Mouse (Mus musculus): ENCODE measurements around the gene Rad1. TPM values are rescaled to one million over a fixed set of nuclear protein-coding genes. Genes with fewer than 3 reads are reported as not detected.
"Not testable (repeated sequence)": the region's sequence is repeated elsewhere in the genome, so short reads cannot be mapped to it uniquely, and the experiment has no call there.

Gene Rad1
- total RNA-seq, 4 experiments from 2014 or later: 11.6 to 21.9 (median 13.7) TPM

DNA sequence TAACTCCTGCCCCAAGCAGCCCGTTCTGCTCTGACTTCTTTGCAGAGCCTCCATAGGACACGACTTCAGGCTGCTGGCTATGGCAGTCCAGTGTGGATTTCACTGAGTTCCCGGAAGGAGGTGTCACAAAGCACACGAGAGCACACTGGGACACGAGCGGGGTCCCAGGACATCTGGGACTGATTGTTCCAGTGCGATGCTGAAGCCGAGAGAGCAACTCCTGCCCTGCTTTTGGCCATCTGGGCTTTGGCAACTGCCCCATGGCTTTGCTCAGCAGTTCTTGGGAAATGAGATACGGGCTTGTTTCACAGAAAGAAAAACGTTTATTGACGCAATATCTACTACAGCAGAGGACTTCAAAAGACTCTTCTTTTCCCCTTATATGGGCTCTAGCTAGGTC is 20.3 kb downstream of the Rad1 start:
- DNase-seq (ENCODE audit: low spot score in 2 of 2): no peak

DNA sequence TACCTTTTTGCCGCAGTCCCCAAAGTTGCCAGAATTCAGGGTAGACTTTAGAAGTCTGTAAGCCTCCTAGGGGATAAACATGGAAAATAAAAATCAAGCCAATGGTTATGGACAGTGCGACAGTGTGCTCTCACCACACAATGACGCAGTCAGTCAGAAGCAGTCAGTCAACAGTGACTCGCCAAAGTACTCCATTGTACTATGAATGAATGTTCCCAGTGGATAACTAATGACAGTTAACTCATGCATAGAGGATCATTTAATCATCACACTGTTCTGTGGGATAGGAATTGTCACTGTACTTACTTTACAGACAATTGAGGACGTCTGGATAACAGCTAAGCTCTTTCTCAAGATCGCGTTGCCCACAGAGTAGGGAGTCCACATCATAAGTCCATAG is 29.3 kb downstream of the Rad1 start:
- DNase-seq (ENCODE audit: low spot score in 2 of 2): no peak

DNA sequence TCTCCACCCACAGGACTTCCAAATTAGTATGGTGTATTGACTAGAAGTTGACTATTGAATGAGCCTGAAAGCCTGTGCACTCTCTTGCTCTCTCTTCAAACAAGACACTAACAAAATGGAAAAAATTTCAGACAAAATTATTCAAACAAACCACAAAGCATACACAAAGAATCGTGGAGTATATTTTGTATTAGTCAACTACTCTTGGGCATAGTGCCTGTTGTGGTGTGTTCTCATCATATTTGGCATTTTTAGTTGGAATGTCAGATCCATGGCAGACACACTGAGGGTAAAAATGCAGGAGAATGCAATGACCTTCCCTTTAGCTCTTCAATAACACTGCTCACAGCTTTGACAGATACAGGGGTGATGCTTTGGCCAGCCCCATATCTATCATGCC is 40.1 kb downstream of the Rad1 start:
- no peak for DNase-seq (ENCODE audit: low spot score in 2 of 2)

DNA sequence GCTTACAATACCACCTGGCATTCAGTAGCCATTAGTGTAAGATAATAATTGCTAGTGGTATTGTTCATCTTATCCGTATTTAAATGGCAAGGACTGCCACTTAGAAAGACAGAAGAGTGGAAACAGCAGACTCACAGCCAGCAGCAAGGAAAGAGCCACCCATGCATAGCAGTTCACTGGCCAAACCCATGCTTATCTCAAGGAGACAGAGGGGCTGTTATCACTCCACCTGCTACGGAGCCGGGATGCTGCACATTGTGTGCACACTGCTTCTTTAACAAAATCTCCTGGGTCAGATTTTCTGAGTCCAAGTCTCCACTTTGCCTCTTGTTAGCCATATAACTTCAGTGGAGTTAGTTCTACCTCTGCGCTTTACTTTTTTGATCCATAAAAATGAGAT is 45.5 kb downstream of the Rad1 start:
- DNase-seq (ENCODE audit: low spot score in 2 of 2): no peak

DNA sequence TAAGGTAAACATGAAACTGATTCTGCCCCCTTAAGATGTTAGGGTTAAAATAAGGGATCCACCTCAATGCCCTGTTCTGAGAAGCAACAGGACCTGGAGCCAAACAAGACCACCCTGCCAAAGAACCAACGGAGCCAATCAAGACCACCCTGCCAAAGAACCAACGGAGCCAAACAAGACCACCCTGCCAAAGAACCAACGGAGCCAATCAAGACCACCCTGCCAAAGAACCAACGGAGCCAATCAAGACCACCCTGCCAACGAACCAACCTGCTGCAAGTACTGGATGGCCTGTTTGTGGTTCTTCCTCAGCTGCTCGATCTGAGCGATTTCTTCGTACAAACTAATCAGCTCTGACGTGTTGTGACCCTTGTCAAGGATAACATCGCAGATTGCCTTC is 47.5 kb downstream of the Rad1 start:
- not testable (repeated sequence) for DNase-seq (ENCODE audit: low spot score in 2 of 2)

DNA sequence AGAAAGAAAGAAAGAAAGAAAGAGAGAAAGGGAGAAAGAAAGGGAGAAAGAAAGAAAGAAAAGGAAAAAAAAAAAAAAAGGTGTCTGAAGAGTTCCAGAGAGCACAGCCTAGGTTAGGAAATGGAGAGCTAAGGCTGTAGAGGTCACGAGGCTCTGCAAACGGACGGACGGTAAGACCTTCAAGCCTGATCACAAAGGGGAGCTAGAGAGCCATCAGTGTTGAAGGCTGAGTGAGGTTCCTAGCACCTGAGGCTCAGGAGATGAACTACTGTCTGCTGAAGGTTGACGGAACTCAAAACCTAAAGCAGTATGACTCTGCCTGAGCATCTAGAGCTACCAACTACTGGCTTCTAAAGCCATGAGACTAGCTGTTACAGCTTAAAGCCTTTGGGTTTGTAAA is 48.8 kb downstream of the Rad1 start:
- DNase-seq (ENCODE audit: low spot score in 2 of 2): no peak

DNA sequence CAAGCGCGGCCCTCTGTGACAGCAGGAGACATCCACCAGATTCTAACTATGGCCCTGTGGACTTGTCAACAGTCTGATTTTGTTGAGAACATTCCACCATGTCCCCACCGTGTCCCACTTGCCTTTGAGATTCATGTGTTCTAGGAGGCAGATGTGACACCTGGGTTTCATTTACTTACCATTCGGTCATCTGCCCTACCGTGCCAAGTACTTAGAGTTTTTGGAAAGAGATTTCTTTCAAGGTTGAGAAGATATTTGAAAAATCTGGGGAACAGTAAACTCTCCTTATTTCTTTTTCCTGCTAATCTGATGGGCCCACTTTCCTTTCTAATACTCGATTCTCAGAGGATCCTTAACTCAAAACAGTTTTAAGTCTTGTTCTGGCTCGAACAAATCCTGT is 50.2 kb downstream of the Rad1 start:
- no peak for DNase-seq (ENCODE audit: low spot score in 2 of 2)

DNA sequence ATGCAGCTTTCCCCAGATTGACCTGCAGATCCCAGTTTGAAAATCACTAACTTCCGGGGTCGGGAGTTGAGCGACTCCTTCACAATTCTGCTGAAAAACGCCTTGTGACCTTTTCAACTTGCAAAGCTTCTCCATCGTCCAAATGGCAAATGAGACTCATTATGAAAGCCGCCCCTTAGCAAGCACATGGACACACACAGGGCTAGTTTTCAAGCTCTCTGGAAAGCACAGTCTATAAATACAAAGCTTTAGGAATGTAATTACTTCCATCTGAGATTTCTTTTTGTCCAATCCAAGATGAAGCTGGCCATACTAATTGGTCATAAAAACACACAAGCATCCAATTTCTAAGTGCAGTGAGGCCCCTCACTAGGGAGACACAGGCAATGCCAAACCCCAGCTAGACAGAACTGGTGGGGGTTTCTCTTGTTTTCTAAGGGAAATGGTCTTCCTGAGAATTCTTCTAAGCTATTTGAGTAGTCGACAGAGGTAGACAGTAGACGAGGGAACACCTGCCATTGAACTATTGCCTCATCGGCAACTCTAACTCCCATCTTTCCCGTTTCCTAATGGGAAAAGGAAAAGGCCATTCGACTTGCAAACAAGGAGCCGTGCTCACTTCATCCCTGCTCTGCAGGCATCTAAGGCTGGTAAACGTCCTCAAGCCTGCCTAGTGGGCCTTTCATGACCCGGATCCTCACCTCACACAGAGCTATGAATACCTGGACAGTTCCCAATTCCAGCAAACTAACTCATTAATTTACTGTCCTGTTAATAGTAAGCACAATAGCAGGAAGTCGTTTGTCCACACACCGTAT is 54.7 kb downstream of the Rad1 start:
- DNase-seq (ENCODE audit: low spot score in 2 of 2): no peak

Other genes starting within 250 kb of the Rad1 start
- gene Gm21973, start 160.6 kb upstream of the Rad1 start, total RNA-seq (2022): not detected
- gene Agxt2, start 127.5 kb upstream of the Rad1 start, total RNA-seq (2022): not detected
- gene Dnajc21, start 15.5 kb upstream of the Rad1 start, total RNA-seq (2022): 10 to 100 TPM; 22.3 to 27.0 (median 24.7) TPM
- 10 to 100 TPM; 18.1 to 19.8 (median 19.1) TPM for gene Brix1, start 71 bp upstream of the Rad1 start, total RNA-seq (2022)
- gene Ttc23l, start 72.7 kb downstream of the Rad1 start, total RNA-seq (2022): not detected
- 10 to 100 TPM; 11.4 to 14.1 (median 13.0) TPM for gene Rai14, start 228.6 kb downstream of the Rad1 start, total RNA-seq (2022)

Data from left cerebral cortex, adult 8-10 months (tissue).